Mouse (Mus musculus) adrenal gland, adult (tissue): ENCODE data around the gene Serp1.

Experiments used
- DNase-seq, 2 experiments: peaks; one replicate each; pipeline ENCODE4 v3.0.0; 2022 to 2023; ENCODE audit warnings: low spot score in 1 of 2; ENCODE audit not compliant: inconsistent age in 2 of 2

Gene Serp1

DNA sequence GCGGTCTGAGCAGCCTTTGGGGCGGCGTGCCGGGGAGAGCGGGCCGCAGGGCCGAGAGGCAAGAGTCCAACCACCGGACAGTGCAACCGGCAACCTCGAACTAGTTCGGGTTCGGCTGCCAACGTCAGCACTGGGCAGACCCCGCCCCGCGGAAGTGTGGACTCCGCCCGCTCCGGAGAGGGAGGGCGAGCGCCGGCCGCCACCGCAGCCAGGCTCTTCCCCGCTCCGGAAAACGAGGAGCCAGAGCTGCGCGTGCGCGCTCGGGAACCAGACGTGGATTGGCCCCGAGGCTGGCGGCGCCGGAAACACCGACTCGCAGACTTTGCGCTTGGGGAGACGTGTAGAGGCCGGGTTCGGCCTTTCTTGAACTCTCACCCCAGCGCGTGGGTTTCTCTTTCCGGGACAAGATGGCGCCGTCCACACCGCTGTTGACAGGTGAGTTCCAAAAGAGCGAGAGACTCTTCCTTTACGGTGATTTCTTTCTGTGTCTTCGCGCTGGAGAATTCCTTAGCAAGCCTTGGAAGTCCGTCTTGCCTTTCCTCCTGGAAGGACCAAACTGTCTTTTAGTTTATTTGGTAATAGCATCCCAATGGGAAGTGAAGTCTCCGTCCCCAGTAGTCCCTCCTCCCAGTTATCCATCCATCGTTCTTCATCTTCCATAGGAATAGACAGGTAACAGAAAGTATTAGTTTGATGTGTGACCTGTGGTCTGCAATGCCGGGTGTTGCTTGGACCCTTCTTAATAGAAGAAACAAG, at the start of gene Serp1, which contains the start of gene Eif2a:
TSS of gene Serp1 (minus strand) at position 241 of the 756 bp plus-strand sequence.
TSS of gene Eif2a (plus strand) at position 170 of the 756 bp plus-strand sequence.
- peak; percentile 99 to 100 for DNase-seq

DNA sequence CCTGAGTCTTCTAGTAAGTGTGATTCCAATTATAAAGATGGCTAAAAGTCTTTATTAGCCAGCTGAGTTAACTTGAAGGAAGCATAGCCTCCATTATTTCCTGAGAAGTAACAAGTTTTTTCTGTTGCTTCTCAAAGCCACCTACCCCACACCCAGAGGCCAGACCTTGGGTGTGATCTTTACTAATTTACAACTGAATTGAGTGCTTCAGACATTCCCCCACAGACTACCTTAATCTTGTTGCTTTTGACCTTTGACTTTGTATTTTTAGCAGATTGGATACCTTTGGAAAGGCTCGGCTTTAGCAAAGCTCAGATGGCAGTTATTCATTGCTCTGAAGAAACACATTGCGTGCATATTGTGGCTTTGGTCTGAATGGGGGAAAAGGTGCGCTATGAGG, 45.1 kb upstream of the Serp1 start:
- DNase-seq = no peak

DNA sequence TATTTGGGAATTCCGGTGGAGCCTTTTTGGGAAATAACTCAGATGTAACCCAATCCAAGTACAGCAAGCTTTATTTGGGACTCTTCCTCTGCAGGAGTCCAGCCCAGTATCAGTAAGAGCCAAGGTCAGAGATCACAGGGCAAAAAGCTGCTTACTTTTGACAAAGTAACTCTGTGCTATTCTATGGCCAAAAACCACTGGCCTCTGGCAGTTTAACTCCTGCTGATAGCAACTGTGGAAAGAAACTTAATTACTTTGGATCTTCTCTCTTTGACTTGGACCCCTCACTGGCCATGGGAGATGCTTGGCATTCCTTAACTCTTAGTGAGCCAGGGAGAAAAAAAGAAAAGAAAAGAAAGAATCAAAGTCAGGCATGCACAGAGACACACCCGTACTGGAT, 35.7 kb upstream of the Serp1 start:
- no peak for DNase-seq

DNA sequence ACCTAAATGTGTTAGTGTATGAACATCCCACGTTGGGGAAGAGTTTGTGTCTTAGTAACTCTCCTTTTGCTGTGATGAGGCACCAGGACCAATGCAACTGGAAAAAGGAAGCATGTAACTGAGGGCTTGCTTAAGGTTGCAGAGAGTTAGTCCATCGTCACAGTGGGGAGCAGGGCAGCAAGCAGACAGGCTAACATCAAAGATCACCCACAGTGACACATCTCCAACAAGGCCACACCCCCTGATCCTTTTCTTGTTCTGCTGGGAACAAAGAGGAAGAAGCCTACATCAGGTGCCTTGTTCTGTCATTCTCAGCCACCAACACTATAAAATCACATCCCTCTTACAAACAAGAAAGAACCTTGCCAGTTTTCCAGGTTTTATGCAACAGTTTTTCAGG, 34.2 kb upstream of the Serp1 start:
- DNase-seq = no peak

DNA sequence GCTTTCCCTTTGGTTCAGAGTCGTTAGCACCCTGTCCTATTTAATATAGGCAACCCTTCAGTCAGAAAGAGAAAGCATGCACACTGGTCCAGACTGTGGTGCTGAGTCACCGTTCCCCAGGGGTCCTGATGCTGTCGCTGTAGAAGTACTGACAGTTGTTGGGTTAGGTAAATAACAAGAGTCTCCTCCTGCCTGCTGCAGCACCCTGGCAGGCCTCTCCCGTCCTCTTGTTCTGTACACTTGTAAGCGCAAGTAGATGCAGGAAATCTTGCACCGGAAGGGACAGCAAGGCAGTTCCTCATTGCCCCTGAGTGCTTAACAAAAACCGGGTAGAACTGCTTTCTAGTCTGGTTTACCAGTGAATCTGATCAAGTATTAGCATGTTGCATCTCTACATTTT, 31.0 kb upstream of the Serp1 start:
- no peak for DNase-seq

DNA sequence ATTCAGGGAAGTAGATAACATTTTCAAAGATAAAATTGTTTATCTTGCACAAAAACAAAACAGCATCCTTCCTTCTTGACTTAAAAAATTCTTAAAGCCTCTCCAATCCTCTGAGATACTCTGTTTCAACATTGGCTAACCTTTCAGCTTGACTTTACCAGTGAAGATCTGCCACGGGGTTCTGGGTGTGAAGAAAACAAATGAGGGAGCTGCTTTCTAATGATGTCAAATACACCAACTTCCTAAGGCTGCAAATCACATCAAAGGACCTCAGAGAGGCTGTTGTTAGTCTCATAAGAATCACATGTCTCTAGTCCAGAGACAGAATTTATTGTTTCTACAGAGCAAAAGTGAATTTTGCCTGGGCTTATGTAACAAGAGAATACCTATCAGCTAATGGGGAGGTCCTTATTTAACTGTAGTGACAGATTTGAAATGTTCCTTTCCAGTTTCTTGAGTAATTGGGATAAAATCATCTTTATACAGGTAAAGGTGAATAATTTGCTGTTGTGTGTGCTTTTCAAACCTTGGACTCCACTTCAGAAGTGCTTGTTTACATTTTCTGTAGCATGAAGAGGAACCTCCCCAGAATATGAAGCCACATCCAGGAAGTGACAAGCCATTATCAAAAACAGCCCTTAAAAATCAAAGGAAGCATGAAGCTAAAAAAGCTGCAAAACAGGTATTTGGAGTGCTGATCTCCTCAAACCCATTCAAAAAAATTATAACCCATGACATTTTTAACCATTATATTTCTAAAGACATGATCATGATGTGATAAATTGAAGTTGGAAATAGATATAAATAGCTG, 26.5 kb upstream of the Serp1 start:
- no peak for DNase-seq

DNA sequence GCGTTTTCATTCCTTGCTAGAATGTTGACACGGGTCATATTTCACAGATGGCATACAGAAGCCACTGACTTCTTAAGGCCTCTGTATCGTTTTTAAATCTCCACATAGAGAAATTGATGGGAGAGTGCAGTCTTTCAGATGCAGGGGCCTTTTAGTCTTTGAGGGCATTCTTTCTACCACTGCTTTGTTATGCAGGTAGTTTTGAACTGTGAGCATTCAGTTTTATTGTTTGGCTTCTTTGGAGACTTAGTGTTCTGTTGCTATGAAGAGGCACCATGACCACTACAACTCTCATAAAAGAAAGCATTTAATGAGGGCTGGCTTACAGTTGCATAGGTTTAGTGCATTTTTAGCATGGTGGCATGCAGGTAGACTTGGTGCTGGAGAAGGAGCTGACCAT, 10.9 kb upstream of the Serp1 start:
- no peak for DNase-seq

DNA sequence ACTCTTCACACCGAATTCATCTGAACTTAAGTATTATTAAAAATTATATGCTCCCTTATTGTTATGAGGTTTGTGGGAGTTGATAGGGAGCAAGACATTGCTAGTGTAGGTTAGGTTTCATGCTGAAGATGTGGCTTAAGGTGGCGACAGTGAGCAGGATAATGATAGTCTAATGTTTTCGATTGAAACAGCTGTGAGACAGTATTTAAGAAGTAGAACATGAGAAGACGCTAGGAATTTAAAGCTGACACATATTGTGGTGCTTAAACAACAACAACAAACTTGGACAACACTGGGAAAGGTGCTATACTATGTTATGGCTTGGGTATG, 681 bp upstream of the Serp1 start:
- DNase-seq = no peak

DNA sequence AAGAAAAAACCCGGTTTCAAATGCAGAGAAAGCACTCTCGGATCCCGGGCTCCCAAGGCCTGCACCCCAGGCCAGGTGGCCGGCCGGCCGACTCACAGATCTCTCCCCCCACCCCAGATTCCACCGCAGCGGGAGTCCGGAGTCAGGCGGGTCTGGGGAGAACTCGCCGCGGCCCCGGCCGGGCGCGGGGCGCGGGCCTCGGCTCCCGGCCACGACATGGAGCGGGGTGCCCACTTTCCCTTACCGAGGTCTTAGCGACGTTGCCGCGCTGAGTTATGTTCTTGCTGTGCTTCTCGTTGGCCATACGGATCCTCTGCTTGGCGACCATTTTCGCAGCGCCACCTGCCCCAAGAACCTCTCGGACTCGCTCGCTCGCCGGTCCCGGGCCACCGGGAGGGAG, 526 bp downstream of the Serp1 start:
- no peak for DNase-seq

DNA sequence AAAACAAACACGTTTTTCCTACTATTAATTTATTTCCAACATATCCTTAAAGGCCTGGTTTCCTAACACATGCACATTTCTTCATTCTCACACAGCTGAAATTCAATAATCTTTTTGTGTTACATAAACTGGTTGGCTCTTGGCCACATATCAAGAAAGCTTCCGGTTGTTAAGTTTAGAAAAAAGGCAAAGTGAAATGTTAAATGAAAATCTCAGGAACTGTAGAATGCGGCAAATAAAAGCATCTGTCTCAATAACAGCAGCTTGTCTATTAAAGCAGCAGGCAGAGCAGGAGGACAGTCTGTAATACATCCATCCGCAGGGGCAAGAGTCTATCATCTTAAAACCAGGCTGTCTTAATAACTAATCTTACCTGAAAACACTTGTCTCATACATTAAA, 1.4 kb downstream of the Serp1 start:
- peak in 1 of 2 experiments; percentile 73 for DNase-seq

DNA sequence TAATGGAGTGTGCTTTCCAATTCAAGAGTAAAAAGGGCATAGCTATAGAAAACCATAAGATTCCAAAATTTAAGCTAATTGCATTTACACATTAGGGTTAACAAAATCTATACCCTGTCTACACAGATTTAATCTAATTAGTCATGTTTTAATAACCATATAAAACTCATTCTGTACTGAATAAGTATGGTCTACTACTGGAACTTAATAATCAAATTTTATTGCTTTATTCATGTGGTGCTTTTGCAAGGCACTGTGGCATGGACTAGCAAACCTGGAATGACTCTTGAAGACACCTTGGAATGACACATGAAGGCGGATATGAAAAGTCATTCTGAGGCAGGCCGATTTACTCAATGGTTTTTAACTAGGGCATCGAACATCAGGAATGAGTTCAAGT, 2.3 kb downstream of the Serp1 start:
- no peak for DNase-seq

DNA sequence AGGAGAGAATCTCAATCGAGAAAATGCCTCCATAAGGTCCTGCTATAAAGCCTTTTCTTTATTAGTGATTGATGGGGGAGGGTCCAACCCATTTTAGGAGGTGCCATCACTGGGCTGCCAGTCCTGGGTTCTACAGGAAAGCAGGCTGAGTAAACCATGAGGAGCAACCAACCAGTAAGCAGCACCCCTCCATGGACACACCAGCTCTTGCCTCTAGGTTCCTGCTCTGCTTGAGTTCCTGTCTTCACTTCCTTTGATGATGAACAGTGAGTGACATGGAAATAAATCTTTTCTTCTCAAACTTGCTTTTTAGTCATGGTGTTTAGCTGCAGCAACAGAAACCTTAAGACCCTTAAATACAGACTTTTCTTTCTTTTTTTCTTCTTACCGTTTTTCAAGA, 4.3 kb downstream of the Serp1 start:
- peak in 1 of 2 experiments; percentile 19 for DNase-seq

DNA sequence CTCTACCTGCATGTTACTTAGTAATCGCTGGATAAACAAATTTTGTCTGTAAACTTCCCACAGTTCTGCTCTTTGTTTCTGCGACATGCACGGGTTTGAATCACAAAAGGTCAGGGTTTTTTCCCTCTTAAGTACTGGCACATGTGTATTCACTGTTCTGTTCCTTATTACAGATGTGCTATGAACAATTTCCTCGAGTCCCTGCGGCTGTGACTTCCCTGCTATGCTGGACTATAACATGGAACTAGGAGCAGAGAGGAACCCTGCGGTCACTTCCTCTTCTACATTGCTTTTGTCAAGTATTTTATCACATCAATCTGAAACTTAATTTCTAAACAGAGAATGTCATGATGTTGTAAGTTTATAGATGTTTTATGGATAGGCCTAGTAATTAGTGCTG, 5.4 kb downstream of the Serp1 start:
- DNase-seq = peak in 1 of 2 experiments; percentile 67

DNA sequence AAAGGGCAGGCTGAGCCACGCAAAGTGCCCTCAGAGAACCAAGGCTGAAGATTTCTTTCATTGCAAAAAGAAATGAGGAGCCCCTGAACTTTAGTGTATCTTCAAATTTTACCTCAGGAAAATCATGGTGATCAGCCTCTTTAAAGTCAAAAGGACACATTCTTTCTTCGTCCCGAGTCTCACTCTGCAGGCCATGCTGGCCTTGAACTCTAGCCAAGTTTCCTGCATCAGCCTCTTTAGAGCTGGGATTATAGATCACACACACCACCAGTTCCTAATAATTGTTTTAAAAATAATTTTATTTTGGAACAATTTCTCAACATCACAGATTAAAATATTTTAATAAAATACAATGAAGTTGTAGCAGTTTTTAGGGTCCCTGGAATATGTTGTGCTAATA, 6.2 kb downstream of the Serp1 start:
- peak; percentile 47 to 68 for DNase-seq

DNA sequence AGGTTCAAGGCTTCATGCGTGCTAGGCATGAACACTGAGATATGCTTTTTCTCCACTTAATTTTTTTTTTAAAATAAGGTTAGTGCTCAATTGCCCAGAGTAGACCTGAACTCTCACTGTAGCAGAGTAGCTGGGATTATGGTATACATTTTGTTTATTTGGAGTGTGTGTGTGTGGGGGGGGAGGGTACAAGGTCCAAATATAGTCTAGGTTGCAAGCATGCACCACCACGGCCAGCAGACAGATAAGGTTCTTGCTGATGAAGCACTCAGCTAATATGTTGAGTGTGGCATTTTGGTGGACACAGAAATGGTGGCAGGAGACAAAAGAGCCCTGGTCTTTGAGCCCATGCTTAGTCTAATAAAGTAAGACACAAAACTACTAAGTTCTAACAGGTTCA, 6.7 kb downstream of the Serp1 start:
- no peak for DNase-seq

DNA sequence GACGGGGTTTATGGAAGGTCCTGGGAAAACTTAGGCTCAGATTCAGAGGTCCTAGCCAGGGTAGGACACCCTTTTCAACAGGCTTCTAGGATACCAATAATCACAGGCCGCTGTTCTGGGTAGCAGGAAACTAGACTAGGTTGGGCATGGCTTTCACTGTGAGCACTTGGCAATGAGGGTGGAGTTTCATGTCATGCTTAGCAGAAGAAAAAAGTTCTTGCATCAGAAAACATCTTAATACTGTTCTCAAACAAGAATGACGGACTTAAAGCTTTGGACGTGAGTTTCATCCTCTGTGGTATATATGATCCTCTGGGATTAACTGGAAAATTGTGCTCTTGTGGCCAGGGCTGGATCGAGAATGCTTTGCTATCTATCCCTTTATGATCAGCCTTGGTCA, 7.9 kb downstream of the Serp1 start:
- peak in 1 of 2 experiments; percentile 15 for DNase-seq

DNA sequence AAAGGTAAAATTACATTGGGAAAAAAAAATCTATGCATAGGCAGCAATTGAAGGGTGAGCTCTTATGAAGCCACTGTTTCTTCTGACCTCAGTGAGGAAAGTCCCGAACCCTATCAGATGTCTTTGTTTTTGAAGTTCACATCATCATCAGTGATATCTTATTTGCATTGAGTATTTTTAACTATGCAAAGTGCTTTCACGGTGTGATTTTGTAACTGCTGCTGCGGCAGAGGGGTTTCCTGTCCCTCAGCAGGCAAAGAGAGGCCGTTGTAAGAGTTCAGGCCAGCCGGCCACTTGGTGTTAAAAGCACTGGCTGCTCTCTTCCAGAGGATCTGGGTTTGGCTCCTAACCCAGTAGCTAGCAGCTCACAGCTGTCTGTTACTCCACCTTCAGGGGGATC, 8.4 kb downstream of the Serp1 start:
- DNase-seq = peak in 1 of 2 experiments; percentile 19

DNA sequence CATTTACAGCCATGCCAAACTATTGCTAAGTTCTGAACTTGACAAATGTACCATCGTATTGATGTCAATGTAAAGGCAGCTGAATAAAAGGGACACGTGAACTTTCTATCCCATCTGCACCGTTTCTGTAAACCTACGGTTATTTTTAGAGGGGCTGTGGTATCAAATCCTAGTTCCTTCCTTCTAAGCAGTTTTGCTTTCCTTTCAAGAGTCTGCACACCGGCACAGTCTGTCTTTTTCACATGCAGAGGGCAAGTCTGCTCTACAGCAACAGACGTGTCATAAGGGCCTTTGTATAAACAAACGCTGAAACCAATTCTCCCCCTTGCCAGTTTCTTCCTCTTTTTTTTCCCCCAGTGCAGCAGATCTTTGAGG, 9.1 kb downstream of the Serp1 start:
- DNase-seq = peak in 1 of 2 experiments; percentile 26

DNA sequence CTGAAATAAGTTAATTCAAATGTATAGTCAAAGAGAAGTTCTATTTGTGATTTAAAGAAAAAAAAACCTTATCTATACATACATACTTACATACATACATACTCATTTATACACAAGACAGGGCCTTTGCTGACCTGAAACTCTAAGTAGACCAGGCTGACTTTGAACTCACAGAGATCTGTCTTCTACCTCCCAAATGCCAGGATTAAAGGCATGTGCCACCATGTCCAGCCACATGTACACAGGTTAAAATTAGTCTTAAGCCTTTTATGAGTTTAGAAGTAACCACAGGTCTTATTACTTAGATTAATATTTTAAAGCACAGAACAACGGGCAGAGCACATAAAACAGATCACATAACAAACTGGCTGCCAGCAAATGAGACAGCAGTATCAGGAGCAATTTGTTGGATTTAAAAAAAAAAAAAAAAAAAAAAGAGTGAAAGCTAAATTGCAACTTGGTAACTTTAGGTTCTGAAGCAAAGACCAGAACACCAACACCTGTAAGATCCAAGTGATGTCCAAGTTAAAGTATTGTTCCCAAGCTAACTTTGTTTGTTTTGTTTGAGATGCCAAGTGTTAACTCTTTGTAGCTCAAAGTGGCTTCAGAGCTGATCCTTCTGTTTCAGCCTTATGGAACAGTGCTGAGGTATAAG, 9.6 kb downstream of the Serp1 start:
- DNase-seq = no peak

DNA sequence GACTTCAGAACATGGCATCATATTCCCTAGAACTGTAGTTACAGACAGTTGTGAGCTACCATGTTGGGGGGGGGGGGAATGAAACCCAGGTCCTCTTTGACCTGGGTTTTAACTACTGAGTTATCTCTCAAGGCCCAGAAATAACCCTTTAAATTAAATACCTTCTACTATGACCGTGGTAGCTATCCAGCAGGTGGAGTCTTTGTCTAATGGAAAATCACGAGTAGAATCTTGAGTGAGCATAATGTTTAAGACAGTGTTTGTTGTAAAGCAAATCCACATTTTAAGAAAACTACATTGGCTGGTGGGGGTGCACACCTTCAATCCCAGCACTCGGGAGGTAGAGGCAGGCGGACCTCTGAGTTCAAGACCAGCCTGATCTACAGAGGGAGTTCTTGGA, 12.2 kb downstream of the Serp1 start:
- DNase-seq = peak in 1 of 2 experiments; percentile 27

DNA sequence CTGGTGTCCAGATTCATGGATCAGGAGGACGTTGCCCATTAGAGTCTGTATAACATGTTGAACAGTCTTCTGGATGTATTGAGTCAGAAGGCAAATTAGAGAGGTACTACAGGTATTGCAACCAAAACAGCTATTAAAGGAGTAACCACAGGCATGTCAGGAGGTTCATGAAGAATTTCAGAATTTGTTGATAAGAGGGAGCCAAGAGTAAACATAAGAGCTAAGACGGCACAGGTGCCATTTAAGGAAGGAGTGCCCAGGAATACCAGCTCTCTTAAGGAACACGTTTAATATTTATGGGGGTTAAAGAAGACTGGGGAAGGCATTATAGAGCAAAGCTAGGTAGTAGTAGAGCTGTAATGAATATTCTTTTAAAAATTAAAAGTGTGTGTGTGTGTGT, 13.0 kb downstream of the Serp1 start:
- no peak for DNase-seq

DNA sequence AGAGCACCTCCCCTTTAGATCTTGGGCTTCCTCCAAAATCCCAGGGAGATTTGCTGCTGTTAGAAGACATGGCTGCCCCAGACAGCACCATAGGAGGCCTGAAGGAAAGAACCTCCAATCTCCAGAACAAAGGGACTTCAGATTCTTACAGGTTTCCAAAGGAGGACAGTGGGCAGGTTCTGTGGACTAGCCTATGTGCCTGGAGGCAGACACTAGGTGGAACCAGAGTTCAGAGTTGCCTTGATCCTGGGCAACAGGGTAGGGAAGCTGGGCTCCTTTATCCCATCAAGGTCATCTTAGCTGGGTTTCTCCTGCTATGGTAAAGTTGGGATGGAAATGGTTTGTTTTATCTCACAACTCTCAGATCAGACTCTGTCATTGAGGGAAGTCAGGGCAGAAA, 14.1 kb downstream of the Serp1 start:
- DNase-seq = peak; percentile 38 to 79
